Mouse (Mus musculus): Measurements from ENCODE around the gene 1700001C02Rik. TPM values are rescaled to one million over a fixed set of nuclear protein-coding genes. Genes with fewer than 3 reads are reported as not detected.

Gene 1700001C02Rik
- total and polyA plus RNA-seq, 3 experiments: 2.6 TPM; not detected in 2

- Histone ChIP-seq H3K4me3 (no peak overlapping the region), H3K4me1 (ENCODE audit: control insufficient read depth, insufficient read depth, low read length) (no peaks in the 10 kb centered on the region), H3K79me2 (replicated peaks; ENCODE audit: control insufficient read depth, insufficient read depth, low read length) (no peaks in the 10 kb centered on the region), H3K27ac (no peak overlapping the region), H3K27me3 (ENCODE audit: control insufficient read depth, insufficient read depth, low read length) (no peaks in the 10 kb centered on the region), H3K9ac (ENCODE audit: low read depth, low read length) (no peak overlapping the region), H3K36me3 (ENCODE audit: control insufficient read depth, insufficient read depth, low read length) (no peaks in the 10 kb centered on the region)
- WGBS: 83% methylated on average over 8 of the region's 8 CpGs
- TF ChIP-seq CTCF (IDR thresholded peaks at IDR 0.05) (no peak), POLR2A (IDR thresholded peaks at IDR 0.05; ENCODE audit: insufficient read depth, low read depth, low read length) (no peak), EP300 (IDR thresholded peaks at IDR 0.05; ENCODE audit: insufficient read depth, low read depth, low read length) (no peak)
- intact Hi-C loops (cut with DNase I): no loop called here
- DNase-seq: no peak
These were observed 25.4 kb upstream of the 1700001C02Rik start for GRCm38 (mm10) chr5:30440308-30440906.

DNA sequence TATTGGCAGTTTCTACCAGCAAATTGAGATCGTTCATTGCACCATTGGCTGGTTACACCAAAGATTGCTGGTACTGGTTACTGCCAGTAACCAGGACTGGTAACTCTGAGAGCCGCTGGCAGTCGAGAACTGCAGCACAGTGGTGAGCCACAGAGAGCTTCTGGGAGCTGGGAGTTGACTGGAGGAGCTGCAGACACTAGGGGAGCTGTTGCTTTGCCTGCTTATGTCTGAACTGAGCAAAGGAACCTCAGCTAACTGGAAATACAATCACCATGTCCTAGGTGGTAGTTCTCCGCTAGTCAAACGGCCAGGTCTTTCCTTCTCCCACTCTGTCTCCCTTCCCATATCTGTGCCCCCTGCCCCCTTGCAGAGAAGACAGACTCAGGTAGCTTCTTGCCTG, 23.7 kb upstream of the 1700001C02Rik start:
- intact Hi-C loops (cut with DNase I): no loop called here

GRCm38 (mm10) chr5:30444327-30444895, 21.4 kb upstream of the 1700001C02Rik start:
- H3K36me3 ChIP-seq (ENCODE audit: control insufficient read depth, insufficient read depth, low read length): no peaks in the 10 kb centered on the region
- intact Hi-C loops (cut with DNase I): no loop called here
- H3K79me2 ChIP-seq (replicated peaks; ENCODE audit: control insufficient read depth, insufficient read depth, low read length): no peaks in the 10 kb centered on the region
- TF ChIP-seq POLR2A (IDR thresholded peaks at IDR 0.05; ENCODE audit: insufficient read depth, low read depth, low read length) (no peak), CTCF (IDR thresholded peaks at IDR 0.05) (no peak), EP300 (IDR thresholded peaks at IDR 0.05; ENCODE audit: insufficient read depth, low read depth, low read length) (no peak)
- no peak overlapping the region for H3K27ac ChIP-seq
- WGBS: 84% methylated on average over 13 of the region's 13 CpGs
- no peak for DNase-seq
- H3K4me1 ChIP-seq (ENCODE audit: control insufficient read depth, insufficient read depth, low read length): no peaks in the 10 kb centered on the region
- H3K9ac ChIP-seq (ENCODE audit: low read depth, low read length): no peak overlapping the region
- no peaks in the 10 kb centered on the region for H3K27me3 ChIP-seq (ENCODE audit: control insufficient read depth, insufficient read depth, low read length)
- H3K4me3 ChIP-seq: no peak overlapping the region

More for the DNA sequence above, 23.7 kb upstream of the 1700001C02Rik start:
- DNase-seq: no peak
- Histone ChIP-seq H3K36me3 (ENCODE audit: control insufficient read depth, insufficient read depth, low read length) (no peaks in the 10 kb centered on the region), H3K9ac (ENCODE audit: low read depth, low read length) (no peak overlapping the region), H3K4me3 (no peak overlapping the region), H3K27me3 (ENCODE audit: control insufficient read depth, insufficient read depth, low read length) (no peaks in the 10 kb centered on the region), H3K79me2 (replicated peaks; ENCODE audit: control insufficient read depth, insufficient read depth, low read length) (no peaks in the 10 kb centered on the region), H3K27ac (no peak overlapping the region), H3K4me1 (ENCODE audit: control insufficient read depth, insufficient read depth, low read length) (no peaks in the 10 kb centered on the region)
- TF ChIP-seq POLR2A (IDR thresholded peaks at IDR 0.05; ENCODE audit: insufficient read depth, low read depth, low read length) (no peak), EP300 (IDR thresholded peaks at IDR 0.05; ENCODE audit: insufficient read depth, low read depth, low read length) (no peak), CTCF (IDR thresholded peaks at IDR 0.05) (peak; percentile 49)
- WGBS: 66% methylated on average over 5 of the region's 5 CpGs

DNA sequence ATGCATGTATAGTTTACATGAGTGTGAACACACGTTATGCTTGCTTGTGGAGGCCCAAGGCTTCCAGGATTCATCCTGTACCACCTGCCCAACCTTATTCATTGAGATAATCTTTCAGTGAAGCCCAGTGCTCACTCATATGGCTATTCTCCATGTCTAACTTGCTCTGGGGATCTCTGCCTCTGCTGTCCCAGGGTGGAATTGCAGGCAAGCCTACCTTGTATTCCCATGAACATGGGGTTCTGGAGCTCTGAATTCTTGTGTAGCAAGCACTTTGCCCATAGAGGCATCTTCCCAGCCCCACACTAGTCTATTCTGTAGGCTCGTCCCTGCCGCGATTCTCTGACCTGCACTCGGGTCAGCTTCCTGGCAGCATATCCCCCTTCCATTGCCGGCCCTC, 9.8 kb upstream of the 1700001C02Rik start:
- intact Hi-C loops (cut with DNase I): no loop called here
- Histone ChIP-seq H3K4me1 (ENCODE audit: control insufficient read depth, insufficient read depth, low read length) (no peaks in the 10 kb centered on the region), H3K36me3 (ENCODE audit: control insufficient read depth, insufficient read depth, low read length) (no peaks in the 10 kb centered on the region), H3K79me2 (replicated peaks; ENCODE audit: control insufficient read depth, insufficient read depth, low read length) (no peaks in the 10 kb centered on the region), H3K4me3 (no peak overlapping the region), H3K27me3 (ENCODE audit: control insufficient read depth, insufficient read depth, low read length) (no peaks in the 10 kb centered on the region), H3K9ac (ENCODE audit: low read depth, low read length) (no peak overlapping the region), H3K27ac (no peak overlapping the region)
- no peak for DNase-seq
- 35% methylated on average over 6 of the region's 6 CpGs for WGBS
- peak; percentile 46 for TF ChIP-seq CTCF (IDR thresholded peaks at IDR 0.05)
- no peak for TF ChIP-seq POLR2A (IDR thresholded peaks at IDR 0.05; ENCODE audit: insufficient read depth, low read depth, low read length)
- TF ChIP-seq EP300 (IDR thresholded peaks at IDR 0.05; ENCODE audit: insufficient read depth, low read depth, low read length): no peak

DNA sequence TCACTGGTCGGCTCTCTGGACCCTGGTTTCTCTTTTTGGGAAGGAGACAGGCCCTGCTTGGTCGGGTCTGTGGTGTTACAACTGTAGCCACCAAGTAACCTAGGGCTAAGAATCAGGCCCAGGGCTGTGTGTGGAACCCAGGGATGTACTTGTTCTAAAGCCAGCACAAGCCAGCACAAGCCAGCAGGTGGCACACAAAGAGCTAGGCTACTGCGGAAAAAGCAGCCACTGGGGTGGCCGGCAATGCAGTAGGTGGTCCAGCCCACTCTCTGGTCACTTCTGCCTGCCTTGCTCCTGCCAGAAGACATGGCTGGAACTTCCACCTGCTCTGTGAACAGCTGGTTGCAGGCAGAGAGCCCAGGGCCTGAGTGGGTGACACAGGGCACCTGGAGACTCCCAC, 5.7 kb upstream of the 1700001C02Rik start:
- Histone ChIP-seq H3K9ac (ENCODE audit: low read depth, low read length) (no peak overlapping the region), H3K27ac (no peak overlapping the region), H3K4me1 (ENCODE audit: control insufficient read depth, insufficient read depth, low read length) (no peaks in the 10 kb centered on the region), H3K4me3 (no peak overlapping the region), H3K79me2 (replicated peaks; ENCODE audit: control insufficient read depth, insufficient read depth, low read length) (no peaks in the 10 kb centered on the region), H3K27me3 (ENCODE audit: control insufficient read depth, insufficient read depth, low read length) (no peaks in the 10 kb centered on the region), H3K36me3 (ENCODE audit: control insufficient read depth, insufficient read depth, low read length) (no peaks in the 10 kb centered on the region)
- intact Hi-C loops (cut with DNase I): no loop called here
- TF ChIP-seq POLR2A (IDR thresholded peaks at IDR 0.05; ENCODE audit: insufficient read depth, low read depth, low read length): no peak
- TF ChIP-seq EP300 (IDR thresholded peaks at IDR 0.05; ENCODE audit: insufficient read depth, low read depth, low read length): no peak
- TF ChIP-seq CTCF (IDR thresholded peaks at IDR 0.05): no peak
- no peak for DNase-seq
- WGBS: 44% methylated on average over 4 of the region's 4 CpGs

DNA sequence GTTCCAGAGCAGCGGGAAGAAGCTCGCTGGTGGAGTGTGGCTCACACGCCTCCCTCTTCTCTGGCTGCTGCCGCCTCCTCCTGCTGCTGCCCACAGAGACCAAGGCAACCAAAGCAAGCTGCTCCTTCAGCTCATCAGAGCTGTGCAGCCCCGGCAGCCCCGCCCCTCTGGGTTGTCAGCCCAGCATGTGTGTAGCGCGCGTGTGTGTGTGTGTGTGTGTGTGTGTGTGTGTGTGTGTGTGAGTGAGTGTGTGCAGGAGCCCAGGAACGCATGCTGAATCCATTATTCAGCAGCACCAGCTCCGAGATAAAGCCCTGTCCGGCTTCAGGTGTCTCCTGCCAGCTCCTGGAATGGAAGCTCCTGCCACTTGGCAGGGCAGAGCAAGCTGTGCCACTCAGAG, 4.0 kb upstream of the 1700001C02Rik start, which contains the start of gene Otof:
Gene Otof (minus strand): TSS at position 112 of the 400 bp plus-strand sequence.
- Histone ChIP-seq H3K27ac (no peak within 1 kb of the TSS), H3K27me3 (ENCODE audit: control insufficient read depth, insufficient read depth, low read length) (no peaks in the 10 kb centered on the region; the same call in 1 of the 2 replicates), H3K4me1 (ENCODE audit: control insufficient read depth, insufficient read depth, low read length) (no peaks in the 10 kb centered on the region), H3K4me3 (no peak within 1 kb of the TSS), H3K9ac (ENCODE audit: low read depth, low read length) (no peak within 1 kb of the TSS), H3K36me3 (ENCODE audit: control insufficient read depth, insufficient read depth, low read length) (no peaks in the 10 kb centered on the region), H3K79me2 (replicated peaks; ENCODE audit: control insufficient read depth, insufficient read depth, low read length) (no peaks in the 10 kb centered on the region)
- 20% methylated on average over 12 of the region's 12 CpGs for WGBS
- TF ChIP-seq POLR2A (IDR thresholded peaks at IDR 0.05; ENCODE audit: insufficient read depth, low read depth, low read length): no peak
- DNase-seq: peak in 1 of 2 experiments; percentile 43
- intact Hi-C loops (cut with DNase I): no loop called here

Measured in heart, adult 2 months (tissue).